Mouse (Mus musculus) midbrain, embryonic 11.5 days (tissue): ENCODE data around the gene Il15ra. TPM values are rescaled to one million over a fixed set of nuclear protein-coding genes. Genes with fewer than 3 reads are reported as not detected.
A peak's percentile ranks its signal among the peaks of the same experiment; 100 is the strongest.

Source experiments
- ATAC-seq: fragments of 200-750 bp; cut with Nextera tagmentation; 2 replicates; pipeline ENCODE4 v1.8.0; 2017; ENCODE audit warnings: moderate TSS enrichment, moderate library complexity; ENCODE audit not compliant: low FRiP score
- DNase-seq: peaks from one replicate; pipeline ENCODE4 v3.0.0; 2015; ENCODE audit warnings: low spot score; ENCODE audit errors: missing footprints
- H3K27ac ChIP-seq: fragments of 300-500 bp; sonication (generic); 2 replicates; pipeline ENCODE4 v1.5.1; 2014; ENCODE audit warnings: low read depth, low read length
- H3K27me3 ChIP-seq: fragments of 300-500 bp; sonication (generic); 2 replicates; pipeline ENCODE4 v1.6.1; 2014; ENCODE audit warnings: mild to moderate bottlenecking, low read length, moderate library complexity, mixed read lengths; ENCODE audit not compliant: control insufficient read depth, insufficient read depth
- H3K36me3 ChIP-seq: fragments of 300-500 bp; sonication (generic); 2 replicates; pipeline ENCODE4 v1.6.1; 2014; ENCODE audit warnings: mild to moderate bottlenecking, low read length, moderate library complexity, mixed read lengths; ENCODE audit not compliant: control insufficient read depth, insufficient read depth
- H3K4me1 ChIP-seq: fragments of 300-500 bp; sonication (generic); 2 replicates; pipeline ENCODE4 v1.6.1; 2014; ENCODE audit warnings: low read length; ENCODE audit not compliant: control insufficient read depth, insufficient read depth
- H3K4me2 ChIP-seq: fragments of 300-500 bp; sonication (generic); 2 replicates; pipeline ENCODE4 v1.6.1; 2014; ENCODE audit warnings: mild to moderate bottlenecking, moderate library complexity
- H3K4me3 ChIP-seq: fragments of 300-500 bp; sonication (generic); 2 replicates; pipeline ENCODE4 v1.5.1; 2014; ENCODE audit warnings: low read depth, low read length
- H3K9ac ChIP-seq: fragments of 300-500 bp; sonication (generic); 2 replicates; pipeline ENCODE4 v1.6.1; 2014; ENCODE audit warnings: low read length
- H3K9me3 ChIP-seq: fragments of 300-500 bp; sonication (generic); 2 replicates; pipeline ENCODE4 v1.6.1; 2016; ENCODE audit warnings: low read length; ENCODE audit not compliant: control insufficient read depth
- WGBS: fragments of 180-500 bp; shearing (Covaris S2); extraction: QIAGEN DNeasy Blood & Tissue Kit; methylation state at CpG from one replicate; pipeline ENCODE4 v1.1.7; 2014; 5-methylcytosine and 5-hydroxymethylcytosine counted together
- polyA plus RNA-seq: library from polyadenylated mRNA; unstranded; fragments of >200 nt; fragmentation: Nextera tagmentation; extraction: Ambion mirVana; gene quantifications from 2 replicates; pipeline ENCODE4 v1.2.1, GENCODE M21; 2014

Il15ra gene
- polyA plus RNA-seq, 1 experiment from 2014 or later = 0.87 TPM

GRCm38 (mm10) chr2:11765694-11766093 is 60.6 kb downstream of the Il15ra start:
- H3K4me3 ChIP-seq = no peak overlapping the region
- no peaks in the 10 kb centered on the region for H3K9me3 ChIP-seq
- no peak overlapping the region for H3K4me2 ChIP-seq
- ATAC-seq = no peak
- no peak overlapping the region for H3K27ac ChIP-seq
- 91% methylated on average over 4 of the region's 4 CpGs for WGBS
- no peaks in the 10 kb centered on the region for H3K4me1 ChIP-seq
- H3K27me3 ChIP-seq = no peaks in the 10 kb centered on the region
- no peak overlapping the region for H3K9ac ChIP-seq
- peaks cover 29% of the 10 kb centered on the region for H3K36me3 ChIP-seq
- DNase-seq = no peak

- 80% methylated on average over 5 of the region's 5 CpGs for WGBS
- Histone ChIP-seq H3K4me2 (no peak overlapping the region), H3K4me3 (no peak overlapping the region), H3K27me3 (no peaks in the 10 kb centered on the region), H3K9me3 (no peaks in the 10 kb centered on the region), H3K4me1 (no peaks in the 10 kb centered on the region), H3K36me3 (peaks cover 29% of the 10 kb centered on the region), H3K9ac (no peak overlapping the region), H3K27ac (no peak overlapping the region)
- ATAC-seq = no peak
- DNase-seq = no peak
Measured at GRCm38 (mm10) chr2:11766485-11767160, 61.5 kb downstream of the Il15ra start.

GRCm38 (mm10) chr2:11767161-11767545 is 62.1 kb downstream of the Il15ra start:
- Histone ChIP-seq H3K9me3 (no peaks in the 10 kb centered on the region), H3K4me2 (no peak overlapping the region), H3K4me1 (no peaks in the 10 kb centered on the region), H3K36me3 (peaks cover 25% of the 10 kb centered on the region), H3K27ac (no peak overlapping the region), H3K4me3 (no peak overlapping the region), H3K9ac (no peak overlapping the region), H3K27me3 (no peaks in the 10 kb centered on the region)
- DNase-seq = no peak
- WGBS = 78% methylated on average over 10 of the region's 10 CpGs
- no peak for ATAC-seq

- DNase-seq (no peak), ATAC-seq (no peak)
- Histone ChIP-seq H3K27me3 (no peaks in the 10 kb centered on the region), H3K27ac (no peak overlapping the region), H3K9me3 (no peaks in the 10 kb centered on the region), H3K4me1 (peaks cover 6% of the 10 kb centered on the region), H3K36me3 (peaks cover 10% of the 10 kb centered on the region), H3K4me3 (no peak overlapping the region), H3K9ac (no peak overlapping the region), H3K4me2 (no peak overlapping the region)
- WGBS = 90% methylated on average over 4 of the region's 4 CpGs
Measured at GRCm38 (mm10) chr2:11771701-11772100, 66.6 kb downstream of the Il15ra start.

GRCm38 (mm10) chr2:11772401-11772800 is 67.3 kb downstream of the Il15ra start:
- ATAC-seq = no peak
- no peaks in the 10 kb centered on the region for H3K9me3 ChIP-seq
- WGBS = 81% methylated on average over 4 of the region's 4 CpGs
- H3K27me3 ChIP-seq = no peaks in the 10 kb centered on the region
- no peak overlapping the region for H3K4me2 ChIP-seq
- no peak for DNase-seq
- no peak overlapping the region for H3K9ac ChIP-seq
- H3K36me3 ChIP-seq = peaks cover 6% of the 10 kb centered on the region; the same call in 1 of the 2 replicates
- no peak overlapping the region for H3K27ac ChIP-seq
- peaks cover 7% of the 10 kb centered on the region for H3K4me1 ChIP-seq
- no peak overlapping the region for H3K4me3 ChIP-seq

- H3K36me3 ChIP-seq = peaks cover 1% of the 10 kb centered on the region; the same call in 1 of the 2 replicates
- DNase-seq (no peak), ATAC-seq (no peak)
- no peak overlapping the region for H3K4me2 ChIP-seq
- 92% methylated on average over 10 of the region's 10 CpGs for WGBS
- H3K27me3 ChIP-seq = no peaks in the 10 kb centered on the region
- H3K9ac ChIP-seq = no peak overlapping the region
- no peak overlapping the region for H3K4me3 ChIP-seq
- no peaks in the 10 kb centered on the region for H3K9me3 ChIP-seq
- peaks cover 12% of the 10 kb centered on the region for H3K4me1 ChIP-seq
- H3K27ac ChIP-seq = no peak overlapping the region
Measured at GRCm38 (mm10) chr2:11774426-11774825, 69.3 kb downstream of the Il15ra start.

- no peak for DNase-seq
- Histone ChIP-seq H3K9ac (no peak overlapping the region), H3K36me3 (no peaks in the 10 kb centered on the region; the same call in 1 of the 2 replicates), H3K4me2 (no peak overlapping the region), H3K27ac (no peak overlapping the region), H3K27me3 (no peaks in the 10 kb centered on the region), H3K4me3 (no peak overlapping the region), H3K4me1 (peaks cover 15% of the 10 kb centered on the region), H3K9me3 (no peaks in the 10 kb centered on the region)
- 80% methylated on average over 5 of the region's 5 CpGs for WGBS
- ATAC-seq = no peak
Measured at GRCm38 (mm10) chr2:11775121-11775520, 70.0 kb downstream of the Il15ra start.

GRCm38 (mm10) chr2:11776415-11776814 is 71.3 kb downstream of the Il15ra start:
- Histone ChIP-seq H3K4me3 (peak overlapping the region; percentile 85), H3K27me3 (no peaks in the 10 kb centered on the region), H3K4me1 (peaks cover 15% of the 10 kb centered on the region), H3K9ac (peak overlapping the region; percentile 82; the same call in 1 of the 2 replicates), H3K27ac (no peak overlapping the region), H3K9me3 (no peaks in the 10 kb centered on the region), H3K4me2 (peak overlapping the region; percentile 65), H3K36me3 (peaks cover 2% of the 10 kb centered on the region)
- WGBS = 56% methylated on average over 8 of the region's 8 CpGs
- DNase-seq = no peak
- ATAC-seq = no peak

- Histone ChIP-seq H3K4me3 (peak within 1 kb of the TSS; percentile 85), H3K4me1 (peaks cover 15% of the 10 kb centered on the region), H3K9me3 (no peaks in the 10 kb centered on the region), H3K9ac (peak within 1 kb of the TSS; percentile 82), H3K27ac (peak within 1 kb of the TSS; percentile 81), H3K36me3 (peaks cover 10% of the 10 kb centered on the region), H3K27me3 (no peaks in the 10 kb centered on the region), H3K4me2 (peak within 1 kb of the TSS; percentile 88)
- WGBS = under 1% methylated on average over 73 of the region's 73 CpGs
- DNase-seq = peak; percentile 100
- ATAC-seq = peak; percentile 96
Measured at GRCm38 (mm10) chr2:11777091-11778068, 72.3 kb downstream of the Il15ra start, which contains the start of the genes Fbh1 and Ankrd16. Gene Fbh1, minus strand, starts transcription at chr2:11777582. Gene Ankrd16, plus strand, starts transcription at chr2:11777876.
